Mouse (Mus musculus) erythroid progenitor cell, adult 5-6 weeks (primary cell): ENCODE data around the gene Dock10. TPM values are rescaled to one million over a fixed set of nuclear protein-coding genes. Genes with fewer than 3 reads are reported as not detected.

Experiments
- ATAC-seq: replicated peaks from 2 replicates; pipeline ENCODE4 v1.8.0; 2016; ENCODE audit warnings: moderate number of reproducible peaks, mild to moderate bottlenecking, moderate TSS enrichment, inconsistent platforms; ENCODE audit not compliant: poor library complexity, low FRiP score, severe bottlenecking
- total RNA-seq, 2 experiments: library from RNA; stranded (forward) in 1 of 2; stranded (reverse) in 1 of 2; fragments of 150-400 nt in 1 of 2; fragments of 186-747, 209-891 nt in 1 of 2; gene quantifications; 2 replicates each; pipeline versions ENCODE4 v1.2.3 to v1.2.4; 2015 to 2017; ENCODE audit warnings: low replicate concordance in 2 of 2

Dock10 gene
- total RNA-seq, 2 experiments from 2014 or later, result 15.8 to 18.9 TPM

DNA sequence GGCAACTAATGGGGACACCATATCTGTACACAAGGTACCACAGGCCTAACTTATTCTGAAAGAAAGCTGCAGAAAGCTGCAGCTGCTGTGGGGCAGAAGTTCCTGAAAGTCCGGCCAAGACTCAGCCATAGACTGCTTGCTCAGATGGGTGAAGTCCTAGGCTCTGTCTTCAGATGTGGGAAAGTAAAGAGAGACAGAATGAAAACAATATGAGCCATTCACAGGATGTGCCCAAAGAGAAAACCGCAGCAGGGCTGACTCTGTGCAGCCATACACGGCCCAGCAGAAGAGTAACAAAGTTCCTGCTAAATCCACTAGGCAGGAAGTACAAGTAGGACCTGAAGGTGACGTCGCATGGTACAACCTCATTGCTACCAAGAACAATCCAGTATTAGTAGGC lies 27.7 kb downstream of the Dock10 start:
- no peak for ATAC-seq

DNA sequence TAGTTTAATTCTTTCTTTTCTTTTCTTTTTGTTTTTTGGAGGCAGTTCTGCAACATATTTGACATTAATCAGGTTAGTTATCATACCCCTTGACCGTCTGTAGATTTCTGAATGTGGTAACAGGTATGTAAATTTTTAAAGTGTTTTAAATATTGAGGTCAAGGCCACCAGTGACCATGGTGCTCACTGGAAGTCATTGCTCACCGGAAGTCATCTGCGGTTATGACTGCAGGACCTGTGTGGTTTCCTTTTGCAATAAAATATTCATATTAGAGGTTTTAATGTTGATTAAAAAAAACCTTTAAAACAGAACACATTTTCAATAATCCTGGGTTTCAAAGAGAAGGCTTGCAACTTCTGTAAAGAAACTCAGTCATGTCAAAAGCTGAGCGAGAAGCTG lies 28.2 kb downstream of the Dock10 start:
- no peak for ATAC-seq

DNA sequence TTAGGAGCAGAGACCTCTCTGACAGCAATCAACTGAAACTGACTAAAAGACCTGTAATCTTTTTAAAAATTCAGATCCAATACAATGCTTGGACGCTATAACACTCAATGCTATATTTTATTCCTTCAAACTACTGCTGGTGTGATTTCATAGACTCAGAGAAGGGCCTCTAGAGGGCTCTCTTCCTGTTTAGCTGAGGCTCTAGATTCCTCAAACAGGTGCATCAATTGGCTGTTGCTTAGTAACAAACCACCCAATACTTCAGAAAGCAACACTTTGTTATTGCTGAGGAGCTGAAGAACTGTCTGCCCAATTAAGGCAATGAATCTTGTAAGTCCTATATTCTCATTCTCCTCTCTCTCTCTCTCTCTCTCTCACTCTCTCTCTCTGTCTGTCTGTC lies 30.1 kb downstream of the Dock10 start:
- ATAC-seq, result no peak

DNA sequence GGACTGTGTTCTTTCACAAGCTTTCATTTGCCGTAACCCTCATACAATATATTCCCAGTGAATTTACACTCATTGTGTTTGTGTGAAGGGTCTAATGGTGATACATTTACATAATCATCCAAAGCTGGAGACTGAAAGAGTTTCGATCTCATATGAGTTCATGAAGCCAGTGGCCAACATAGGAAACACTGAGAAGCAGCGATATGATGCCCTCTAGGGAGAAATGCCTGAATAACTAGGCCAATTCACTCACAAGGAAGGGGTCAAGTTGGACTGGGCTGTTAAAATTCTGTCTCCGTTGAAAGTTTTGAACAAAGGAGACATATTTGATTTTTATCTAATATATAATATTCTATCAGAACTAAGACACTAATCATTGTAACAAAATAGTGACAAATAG lies 30.9 kb downstream of the Dock10 start:
- no peak for ATAC-seq

DNA sequence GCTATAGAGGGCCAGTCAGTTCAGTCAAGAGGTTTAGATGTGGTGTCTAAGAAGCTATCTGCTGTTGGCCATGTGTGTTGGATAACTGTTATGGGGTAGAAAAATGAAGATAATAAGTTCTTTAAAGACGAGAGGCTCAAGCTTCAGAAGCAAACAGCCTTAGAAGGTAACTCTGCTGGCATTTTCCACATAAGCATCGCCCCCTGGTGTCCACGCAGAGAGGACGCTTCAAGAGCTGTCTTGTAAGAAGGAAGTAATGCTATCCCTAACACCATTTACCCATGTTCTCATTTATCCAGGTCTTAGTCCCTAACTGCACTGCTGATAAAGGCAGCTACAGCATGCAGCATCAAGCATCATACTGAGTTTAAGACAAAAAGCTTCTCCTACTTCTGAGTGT lies 35.7 kb downstream of the Dock10 start:
- peak; percentile 42; the same call in 1 of the 2 replicates for ATAC-seq

DNA sequence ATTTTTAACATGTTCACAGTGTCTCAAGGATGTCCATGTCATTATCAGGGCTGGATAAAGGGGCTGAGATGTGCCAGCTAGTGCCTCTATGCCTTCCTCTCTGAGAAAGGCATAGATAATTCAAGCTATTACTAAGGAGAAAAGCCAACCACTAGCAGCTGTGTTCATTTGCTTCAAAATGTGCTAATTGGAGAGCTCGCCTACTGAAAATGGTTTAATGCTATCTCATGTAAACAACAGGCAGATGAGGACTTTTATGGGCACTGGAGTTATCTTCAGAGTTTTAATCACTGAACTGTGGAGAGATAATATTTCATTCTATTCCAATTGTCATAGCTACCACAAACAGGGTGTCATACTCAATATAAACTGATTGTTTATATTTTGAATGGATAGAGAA lies 36.3 kb downstream of the Dock10 start:
- no peak for ATAC-seq

DNA sequence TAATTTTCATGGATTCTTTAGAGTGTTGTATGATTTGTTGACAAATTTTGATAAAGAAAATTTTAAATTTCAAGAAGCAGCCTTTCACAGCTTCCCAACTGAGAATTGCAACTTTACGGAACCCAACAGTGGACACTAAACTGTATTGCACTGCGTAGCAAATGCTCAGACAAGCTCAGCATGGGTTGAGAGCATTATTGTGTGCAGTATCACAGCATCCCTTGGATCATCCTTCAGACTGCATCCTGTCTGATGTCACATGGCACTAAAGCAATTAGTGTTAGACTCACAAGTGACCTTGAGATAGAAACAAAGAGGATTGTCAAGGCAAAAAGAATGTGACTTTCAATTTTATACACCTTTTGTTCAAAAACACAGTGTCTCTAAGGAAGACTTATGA lies 37.1 kb downstream of the Dock10 start:
- no peak for ATAC-seq

DNA sequence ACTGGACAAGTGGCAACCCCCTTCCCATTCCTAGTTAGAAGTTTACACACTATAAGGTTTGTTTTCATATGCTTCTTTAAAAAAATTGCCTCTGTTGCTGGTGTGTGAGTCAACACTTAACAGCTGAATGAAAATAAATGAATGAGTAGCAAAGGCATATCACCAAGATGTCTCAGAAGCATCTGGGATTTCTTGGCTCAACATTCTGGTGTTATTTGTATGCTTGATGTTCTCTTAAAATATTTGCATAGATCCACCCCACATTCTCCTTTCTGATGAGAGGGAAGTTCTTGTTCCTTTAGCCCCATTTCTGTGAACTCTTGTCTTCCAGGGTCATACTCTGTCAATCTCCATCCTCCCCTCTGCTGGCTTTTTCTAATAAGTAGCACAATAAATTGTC lies 38.2 kb downstream of the Dock10 start:
- no peak for ATAC-seq

DNA sequence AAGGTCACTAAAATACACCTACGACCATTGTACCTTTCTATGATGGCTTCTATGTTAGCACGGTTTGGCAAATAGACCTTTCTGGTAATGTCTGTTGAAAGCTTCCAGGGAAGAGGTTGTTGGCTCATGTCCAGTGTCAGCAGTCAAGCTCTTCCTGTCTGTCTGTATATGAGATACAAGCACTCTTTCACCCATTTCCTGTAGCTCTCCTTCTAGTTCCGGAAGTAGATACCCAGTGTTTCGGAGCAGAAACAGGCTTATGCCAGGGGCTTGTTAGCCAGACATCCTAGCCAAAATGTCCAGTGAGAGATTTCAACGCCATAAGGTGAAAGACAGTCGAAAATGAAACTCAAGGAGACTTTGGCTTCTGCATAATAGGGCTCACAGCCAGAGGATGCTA lies 38.9 kb downstream of the Dock10 start:
- ATAC-seq, result no peak

DNA sequence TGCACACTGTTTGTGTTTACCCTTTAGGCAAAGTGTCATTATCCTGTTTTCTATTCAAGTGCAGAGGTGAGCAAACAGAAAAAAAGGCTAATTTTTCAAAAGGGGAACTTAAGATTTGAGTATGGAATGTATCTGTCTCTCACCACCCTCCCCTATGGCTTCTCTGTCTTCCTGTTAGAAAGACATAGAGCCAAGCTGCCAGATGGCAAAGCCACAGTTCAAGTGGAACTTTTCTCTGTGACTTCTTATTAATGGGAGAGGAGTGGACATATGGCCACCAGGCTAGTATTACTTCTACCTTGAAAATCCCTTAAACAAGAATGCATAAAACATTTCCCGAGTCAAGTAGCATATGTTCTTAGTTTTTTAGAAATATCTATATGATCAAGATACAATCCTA lies 39.7 kb downstream of the Dock10 start:
- ATAC-seq, result no peak

DNA sequence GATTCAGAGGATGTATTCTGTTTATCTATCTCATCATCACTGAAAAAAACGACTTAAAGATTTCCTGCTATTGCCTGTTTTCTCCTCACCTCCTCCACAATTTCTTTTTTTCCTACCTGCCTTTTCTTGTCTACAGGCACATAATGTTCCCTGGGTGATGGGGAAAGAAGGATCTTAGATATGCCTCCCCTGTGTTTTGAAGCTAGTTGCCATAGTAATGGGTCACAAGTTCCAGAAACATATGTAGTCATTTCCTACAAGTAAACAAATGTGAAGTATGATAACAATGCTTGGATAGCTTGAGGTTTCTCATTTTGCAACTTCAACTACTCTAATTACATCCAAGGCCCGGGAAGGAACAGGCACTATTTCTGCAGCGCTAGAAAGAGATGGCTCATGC lies 42.4 kb downstream of the Dock10 start:
- ATAC-seq, result no peak

DNA sequence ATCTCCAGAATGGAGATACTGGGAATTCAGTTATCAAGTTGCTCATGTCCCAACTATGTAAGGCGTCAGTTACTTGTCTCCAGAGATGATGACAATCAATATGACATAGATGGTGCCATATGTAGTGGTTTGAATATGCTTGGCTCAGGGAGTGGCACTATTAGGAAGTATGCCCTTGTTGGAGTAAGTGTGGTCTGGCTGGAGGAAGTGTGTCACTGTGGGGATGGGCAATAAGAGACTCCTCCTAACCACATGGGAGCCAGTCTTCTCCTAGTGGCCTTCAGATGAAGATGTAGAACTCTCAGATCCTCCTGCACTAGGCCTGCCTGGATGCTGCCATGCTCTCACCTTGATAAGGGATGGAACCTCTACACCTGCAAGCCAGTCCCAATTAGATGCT lies 44.4 kb downstream of the Dock10 start:
- no peak for ATAC-seq

DNA sequence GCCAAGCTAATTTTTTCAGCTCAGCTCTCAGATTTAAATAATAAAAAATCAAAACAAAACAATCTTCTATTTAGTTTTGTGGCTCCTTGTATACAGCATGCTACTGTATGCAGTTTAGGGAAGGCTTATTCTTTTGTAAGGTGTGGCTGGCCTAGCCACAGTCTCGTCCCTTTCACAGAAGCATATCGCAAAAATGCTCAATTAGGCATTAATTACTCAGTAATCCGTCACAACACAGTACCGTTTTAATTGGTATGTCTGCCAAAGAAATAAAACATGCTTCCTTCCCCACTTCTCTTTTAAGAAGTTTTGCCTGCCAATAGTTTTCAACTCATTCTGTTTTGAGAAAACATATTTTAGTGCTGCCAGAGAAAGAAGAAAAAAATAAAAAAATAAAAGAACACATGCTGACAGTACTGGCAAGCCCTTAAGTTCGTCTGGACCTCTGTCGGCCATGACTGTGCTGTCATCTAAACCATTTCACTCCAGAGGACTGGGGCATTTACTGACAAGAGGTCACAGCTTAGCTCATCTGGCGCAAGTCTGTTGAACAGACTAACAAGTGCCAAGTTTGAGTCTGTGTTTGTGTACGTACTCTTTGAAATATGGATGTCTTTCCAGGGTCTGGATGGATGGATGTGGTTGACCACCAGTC lies 47.6 kb downstream of the Dock10 start:
- no peak for ATAC-seq

DNA sequence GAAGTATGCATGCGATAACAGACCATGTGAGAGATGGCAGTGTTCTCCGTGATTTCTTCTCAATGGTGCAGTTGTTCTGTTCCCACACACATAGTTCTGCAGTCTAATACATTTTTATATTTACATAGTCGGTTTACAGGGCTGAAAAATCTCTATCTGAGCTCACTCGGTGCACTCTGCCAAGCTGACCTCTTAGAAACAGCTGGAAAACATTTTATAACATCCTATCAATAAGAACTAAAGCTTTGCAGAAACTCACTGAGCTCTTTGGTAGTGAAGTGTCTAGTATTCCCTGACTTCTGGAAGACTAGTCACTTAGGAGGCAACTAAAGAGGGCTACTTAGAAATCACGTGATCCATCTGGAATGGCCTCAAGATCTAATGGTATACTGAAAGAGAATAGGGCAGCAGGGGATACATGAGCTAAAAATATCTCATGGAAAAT lies 48.2 kb downstream of the Dock10 start:
- ATAC-seq, result no peak

DNA sequence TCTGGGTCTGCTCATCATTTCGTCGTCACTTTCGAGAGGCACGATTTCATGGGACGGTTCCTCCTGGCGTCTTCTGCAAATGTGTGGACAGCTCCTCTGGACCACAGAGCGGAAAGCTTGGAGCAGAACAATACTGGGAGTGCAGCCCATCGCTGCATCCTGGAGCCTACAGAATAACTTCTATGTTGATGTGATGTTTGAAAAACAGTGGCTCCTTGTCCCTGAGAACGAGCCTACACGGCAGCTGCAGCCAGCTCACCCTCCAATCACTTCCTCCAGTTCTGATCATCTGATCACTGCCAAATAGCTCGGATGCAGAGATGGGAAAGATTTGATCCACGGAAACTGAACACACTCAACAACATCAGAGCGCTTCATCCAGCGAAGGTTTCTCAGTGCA lies 49.0 kb downstream of the Dock10 start:
- ATAC-seq, result no peak

DNA sequence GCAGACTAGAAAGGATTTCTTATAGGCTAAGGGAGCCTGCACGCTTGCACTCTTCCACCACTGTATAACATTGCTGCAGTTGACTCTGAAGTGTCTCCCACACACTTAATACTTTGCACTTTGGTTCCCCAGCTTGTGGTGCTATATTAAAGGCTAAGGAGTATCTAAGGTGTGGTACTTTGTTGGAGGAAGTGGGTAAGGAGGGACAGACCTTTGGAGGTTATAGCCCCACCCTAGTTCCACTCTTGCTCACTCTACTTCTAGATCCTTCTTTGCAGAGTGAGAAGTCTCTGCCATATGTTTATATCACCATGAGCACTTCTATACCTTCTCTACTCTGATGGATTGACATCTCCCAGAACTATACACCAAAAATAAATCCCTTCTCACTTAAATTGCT lies 55.0 kb downstream of the Dock10 start:
- ATAC-seq, result no peak

DNA sequence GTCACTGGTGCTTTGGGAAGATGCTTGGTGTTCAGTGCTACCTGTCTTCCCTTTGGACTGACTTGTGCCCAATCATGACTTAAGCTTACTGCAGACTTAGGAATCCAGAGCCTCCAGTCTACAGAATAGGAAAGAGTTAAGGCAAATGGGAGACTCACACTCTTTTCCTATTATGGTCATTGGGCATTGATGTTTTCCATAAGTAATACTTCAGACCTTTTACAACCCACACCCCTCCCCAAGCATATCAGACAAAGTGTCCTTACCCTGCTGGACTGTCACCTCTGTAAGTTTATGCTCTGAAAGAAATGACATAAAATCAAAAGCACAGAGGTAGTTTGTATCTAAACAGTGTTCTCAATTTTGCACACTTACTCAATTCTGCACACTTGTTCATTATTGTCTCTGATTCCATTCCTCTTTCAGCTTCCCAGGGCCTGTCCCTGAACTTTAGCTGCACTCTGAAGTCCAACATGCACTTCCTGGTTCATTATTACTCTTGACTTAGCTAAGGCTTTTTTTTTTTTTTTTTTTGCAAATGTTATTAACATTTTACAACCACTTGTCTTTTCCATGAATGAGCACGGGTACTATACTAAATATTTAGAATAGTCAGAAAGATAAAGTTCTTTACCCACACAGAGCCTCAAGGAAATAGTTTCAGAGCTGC lies 82.2 kb downstream of the Dock10 start:
- no peak for ATAC-seq

DNA sequence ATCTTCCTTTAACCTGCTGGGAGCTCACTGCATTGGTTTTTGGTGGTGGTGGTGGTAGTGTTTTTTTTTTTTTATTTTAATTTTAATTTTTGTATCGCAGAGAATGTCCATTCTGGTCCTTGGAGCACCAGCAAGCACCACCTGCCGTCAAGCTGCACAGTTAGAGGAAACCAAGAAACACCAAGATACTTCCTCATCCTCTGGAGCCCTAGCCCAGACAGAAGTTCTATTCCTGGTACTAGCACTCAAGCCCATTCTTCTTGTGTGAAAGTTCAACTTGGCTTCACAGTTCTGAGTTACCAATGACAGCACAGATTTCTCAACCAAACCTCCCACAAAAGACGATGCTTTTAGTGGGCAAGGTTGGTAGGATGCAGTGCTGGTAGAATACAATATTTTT lies 86.6 kb downstream of the Dock10 start:
- ATAC-seq, result no peak

DNA sequence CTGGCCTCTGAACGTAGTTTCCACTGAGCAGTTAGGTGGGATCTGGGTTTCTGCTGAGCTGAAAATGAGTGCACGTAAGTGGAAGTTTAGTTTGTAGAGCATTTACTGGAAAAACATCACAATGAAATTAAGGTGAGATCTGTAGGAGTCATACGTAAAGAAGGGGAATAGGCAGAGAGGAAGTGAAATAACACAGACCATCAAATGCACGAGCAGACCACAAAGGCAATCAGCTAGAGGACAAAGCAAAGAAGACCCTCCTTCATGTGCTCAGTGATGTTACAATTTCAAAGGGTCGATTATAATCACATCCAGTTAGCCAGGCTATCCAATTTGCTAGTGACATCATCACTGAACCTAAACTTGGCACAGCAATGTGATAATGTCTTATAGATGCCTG lies 87.3 kb downstream of the Dock10 start:
- ATAC-seq, result no peak

DNA sequence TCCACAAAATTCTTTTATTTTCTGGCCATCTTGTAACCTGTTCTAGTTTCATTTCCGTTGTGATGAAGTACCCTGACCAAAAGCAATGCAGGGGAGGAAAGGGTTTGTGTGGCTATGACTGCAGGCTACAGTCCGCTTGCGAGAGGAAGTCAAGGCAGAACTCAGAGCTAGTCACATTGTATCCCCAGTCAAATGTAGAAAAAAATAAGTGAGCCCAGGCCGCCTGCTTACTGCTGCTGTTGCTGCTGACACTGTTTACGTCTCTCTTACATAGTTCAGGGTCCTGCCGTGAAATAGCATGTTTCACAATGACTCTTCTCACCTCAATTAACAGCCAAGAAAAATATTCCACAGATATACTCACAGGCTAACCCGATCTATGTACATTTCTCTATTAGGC lies 87.9 kb downstream of the Dock10 start:
- no peak for ATAC-seq

DNA sequence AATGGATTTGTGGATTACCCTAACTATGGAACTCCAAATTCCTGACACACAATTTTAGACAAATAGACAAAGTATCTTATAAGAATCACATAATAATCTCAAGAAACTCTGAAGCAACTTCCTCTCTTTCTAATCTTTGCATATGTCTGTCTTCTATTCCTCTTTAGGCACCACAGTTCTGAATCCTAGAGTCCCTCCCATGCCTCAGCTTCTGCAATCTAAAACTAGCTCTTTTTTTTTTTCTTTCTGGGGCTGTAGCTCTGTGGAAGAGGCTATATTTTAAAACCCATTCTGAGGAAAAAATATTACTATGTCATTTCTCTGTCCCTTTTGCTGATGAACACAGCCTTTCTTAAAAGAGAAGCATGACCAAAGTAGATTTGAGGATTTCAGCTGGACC lies 92.6 kb downstream of the Dock10 start:
- ATAC-seq, result no peak

DNA sequence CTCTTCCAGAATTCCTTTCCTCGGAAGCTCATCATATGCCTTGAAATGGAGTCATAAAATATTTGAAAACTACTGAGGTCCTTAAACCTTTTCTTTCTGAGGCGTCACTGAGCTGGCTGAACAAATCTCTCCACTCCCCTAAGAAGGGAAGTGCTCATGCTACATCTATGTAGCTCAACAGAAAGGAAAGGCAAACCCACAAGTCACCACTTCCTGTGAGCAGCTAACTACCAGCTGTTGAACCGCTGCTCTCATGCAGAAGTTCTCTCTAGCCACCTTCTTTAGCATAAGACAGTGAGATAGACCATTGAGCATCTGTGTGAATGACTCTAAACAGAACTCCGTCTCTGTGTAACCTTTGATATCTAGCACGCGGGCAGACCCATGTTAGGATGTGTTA lies 93.2 kb downstream of the Dock10 start:
- ATAC-seq, result no peak
